Mouse (Mus musculus) ES-Bruce4 (cell line): ENCODE results near the gene Ndufs6. TPM values are rescaled to one million over a fixed set of nuclear protein-coding genes. Genes with fewer than 3 reads are reported as not detected.

Experiments used
- H3K27ac ChIP-seq: 2 replicates; pipeline ENCODE4 v1.5.1; 2012; ENCODE audit warnings: low read length, inconsistent platforms; ENCODE audit not compliant: insufficient read depth
- H3K27me3 ChIP-seq: 2 replicates; pipeline ENCODE4 v1.6.1; 2012; ENCODE audit warnings: mild to moderate bottlenecking, low read length, inconsistent platforms; ENCODE audit not compliant: control insufficient read depth, poor library complexity, insufficient read depth, severe bottlenecking
- H3K36me3 ChIP-seq: 2 replicates; pipeline ENCODE4 v1.6.1; 2012; ENCODE audit warnings: inconsistent platforms, mild to moderate bottlenecking, low read length, moderate library complexity; ENCODE audit not compliant: control insufficient read depth, poor library complexity, insufficient read depth, severe bottlenecking
- H3K4me1 ChIP-seq: one replicate; pipeline ENCODE4 v1.8.1; 2011; ENCODE audit warnings: low read length; ENCODE audit not compliant: control insufficient read depth, insufficient read depth
- H3K4me3 ChIP-seq: 2 replicates; pipeline ENCODE4 v1.5.1; 2011; ENCODE audit warnings: low read depth, mild to moderate bottlenecking, low read length
- H3K9ac ChIP-seq: 2 replicates; pipeline ENCODE4 v1.6.1; 2012; ENCODE audit warnings: low read depth, mild to moderate bottlenecking, inconsistent platforms; ENCODE audit not compliant: poor library complexity, severe bottlenecking
- H3K9me3 ChIP-seq: replicated peaks from 2 replicates; pipeline ENCODE4 v1.6.1; 2012; ENCODE audit warnings: mild to moderate bottlenecking, low read length, inconsistent platforms; ENCODE audit not compliant: control insufficient read depth, poor library complexity, insufficient read depth, severe bottlenecking
- CTCF ChIP-seq: IDR thresholded peaks from one replicate; pipeline ENCODE4 v1.8.1; 2011; ENCODE audit warnings: low read depth, low read length
- EP300 ChIP-seq: IDR thresholded peaks from 2 replicates; pipeline ENCODE4 v1.6.1; 2011; ENCODE audit warnings: low read depth, low read length; ENCODE audit not compliant: insufficient read depth
- POLR2A ChIP-seq: IDR thresholded peaks from one replicate; pipeline ENCODE4 v1.8.1; 2011; ENCODE audit warnings: low read length; ENCODE audit not compliant: insufficient read depth
- polyA plus RNA-seq: library from polyadenylated mRNA; stranded (reverse); fragments of >200 nt; gene quantifications from 2 replicates; pipeline ENCODE4 v1.2.4, GENCODE M21; 2011; ENCODE audit warnings: low read depth; ENCODE audit not compliant: missing spikeins, insufficient read depth, insufficient read length

Ndufs6 gene
- polyA plus RNA-seq, 1 experiment: 233 TPM

DNA sequence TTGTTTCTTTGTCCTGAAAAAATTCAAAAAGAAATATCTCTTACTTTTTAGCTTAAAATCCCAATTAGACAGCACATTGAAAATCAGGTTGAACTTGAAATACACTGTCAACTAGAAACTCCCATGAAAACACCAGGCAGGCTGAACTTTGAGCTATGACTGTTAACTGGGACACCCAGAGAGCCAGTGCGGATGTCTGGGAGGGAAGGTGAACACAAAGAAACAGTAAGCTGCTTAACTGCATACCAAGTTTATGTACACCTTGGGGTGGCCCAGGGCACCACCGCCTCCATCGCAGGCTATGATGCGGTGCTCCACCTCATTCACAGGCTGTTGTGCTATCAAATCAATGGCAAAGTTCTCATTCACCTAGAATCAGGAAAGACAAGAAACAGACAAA lies 8.3 kb downstream of the Ndufs6 start:
- no peak for TF ChIP-seq EP300
- no peak for TF ChIP-seq CTCF
- no peak for TF ChIP-seq POLR2A
- Histone ChIP-seq H3K4me3 (no peak overlapping the region), H3K9me3 (no peaks in the 10 kb centered on the region), H3K27ac (no peak overlapping the region), H3K9ac (no peak overlapping the region), H3K4me1 (no peaks in the 10 kb centered on the region), H3K27me3 (no peaks in the 10 kb centered on the region), H3K36me3 (peaks cover 39% of the 10 kb centered on the region)

DNA sequence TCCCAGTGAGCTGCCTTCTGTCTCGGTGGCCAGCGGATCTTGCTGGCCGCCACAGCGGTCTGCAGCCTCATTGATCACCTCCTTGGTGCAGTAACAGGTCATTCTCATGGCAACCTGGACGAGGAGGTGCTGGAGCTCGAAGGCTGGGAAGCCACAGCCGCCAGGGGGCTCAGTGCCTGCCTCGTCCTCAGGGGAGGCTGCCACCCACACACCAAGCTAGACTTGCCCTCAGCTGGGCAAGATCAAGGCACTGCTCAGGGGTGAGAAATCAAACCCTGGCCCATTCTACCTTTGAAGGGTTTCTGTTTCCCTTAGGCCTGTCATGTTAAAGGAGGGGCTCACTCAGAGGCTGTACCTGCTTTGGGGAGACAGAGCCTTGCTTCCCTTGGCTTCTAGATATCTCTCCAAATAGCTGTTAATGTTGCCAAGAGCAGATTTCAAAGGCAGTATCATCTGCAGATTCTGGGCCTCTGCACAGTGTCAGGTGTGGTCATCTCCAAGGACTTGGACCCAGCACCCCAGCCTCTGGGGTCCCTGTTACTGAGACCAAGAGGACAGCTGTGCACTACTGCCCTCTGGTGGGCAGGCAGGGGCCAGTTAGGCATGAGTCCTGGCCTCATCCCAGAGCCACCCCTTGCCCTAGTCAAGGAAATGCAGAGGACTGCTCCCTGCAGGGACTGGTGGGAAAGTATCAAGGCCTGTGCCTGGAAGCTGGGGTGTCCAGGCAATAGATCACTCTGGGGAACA lies 18.0 kb downstream of the Ndufs6 start:
- Histone ChIP-seq H3K4me3 (no peak overlapping the region), H3K36me3 (no peaks in the 10 kb centered on the region), H3K9me3 (no peaks in the 10 kb centered on the region), H3K27me3 (no peaks in the 10 kb centered on the region; the same call in 1 of the 2 replicates), H3K4me1 (no peaks in the 10 kb centered on the region), H3K9ac (no peak overlapping the region), H3K27ac (no peak overlapping the region)
- peak; percentile 96 for TF ChIP-seq CTCF
- no peak for TF ChIP-seq EP300

DNA sequence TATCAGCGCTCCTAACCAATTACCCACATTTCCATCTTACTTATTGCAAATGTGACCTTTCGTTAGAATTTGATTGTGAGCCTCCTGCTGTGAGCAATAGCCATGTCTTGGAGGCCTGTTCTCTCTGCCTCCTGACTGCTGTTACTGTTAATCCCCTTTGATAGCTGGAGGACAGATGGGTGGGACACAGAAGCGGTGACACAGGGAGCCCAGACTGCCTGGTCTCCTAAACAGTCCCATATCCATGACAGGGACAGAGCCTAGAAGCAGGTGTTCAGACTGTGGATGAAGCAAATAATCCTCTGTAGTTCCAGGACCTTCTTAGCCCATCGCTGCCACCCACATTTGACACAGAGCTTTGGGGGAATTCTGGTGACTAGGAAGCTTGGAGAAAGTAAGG lies 21.9 kb downstream of the Ndufs6 start:
- Histone ChIP-seq H3K36me3 (no peaks in the 10 kb centered on the region), H3K27me3 (no peaks in the 10 kb centered on the region; the same call in 1 of the 2 replicates), H3K4me1 (no peaks in the 10 kb centered on the region), H3K4me3 (no peak overlapping the region), H3K9me3 (no peaks in the 10 kb centered on the region), H3K27ac (no peak overlapping the region), H3K9ac (no peak overlapping the region)
- no peak for TF ChIP-seq CTCF
- TF ChIP-seq POLR2A: no peak

DNA sequence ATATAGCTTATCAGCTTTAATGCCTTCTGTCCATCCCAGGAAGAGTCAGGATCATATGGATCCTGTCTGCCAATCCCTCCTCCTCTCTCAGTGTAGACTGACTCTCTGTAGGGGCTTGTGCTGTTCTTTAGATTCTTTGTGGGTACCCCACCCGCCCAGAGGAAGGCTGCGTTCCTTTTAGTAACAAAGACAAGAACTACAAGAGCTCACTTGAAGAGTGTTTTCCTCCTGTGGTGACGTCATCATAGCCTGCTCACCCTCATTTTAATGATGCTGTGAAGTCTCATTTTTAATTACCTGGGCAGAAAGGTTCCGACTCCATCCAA lies 22.3 kb downstream of the Ndufs6 start:
- no peaks in the 10 kb centered on the region for H3K4me1 ChIP-seq
- H3K4me3 ChIP-seq: no peak overlapping the region
- H3K27ac ChIP-seq: no peak overlapping the region
- no peaks in the 10 kb centered on the region for H3K36me3 ChIP-seq
- H3K27me3 ChIP-seq: no peaks in the 10 kb centered on the region; the same call in 1 of the 2 replicates
- H3K9me3 ChIP-seq: no peaks in the 10 kb centered on the region
- TF ChIP-seq POLR2A (no peak), CTCF (no peak), EP300 (no peak)
- H3K9ac ChIP-seq: no peak overlapping the region

DNA sequence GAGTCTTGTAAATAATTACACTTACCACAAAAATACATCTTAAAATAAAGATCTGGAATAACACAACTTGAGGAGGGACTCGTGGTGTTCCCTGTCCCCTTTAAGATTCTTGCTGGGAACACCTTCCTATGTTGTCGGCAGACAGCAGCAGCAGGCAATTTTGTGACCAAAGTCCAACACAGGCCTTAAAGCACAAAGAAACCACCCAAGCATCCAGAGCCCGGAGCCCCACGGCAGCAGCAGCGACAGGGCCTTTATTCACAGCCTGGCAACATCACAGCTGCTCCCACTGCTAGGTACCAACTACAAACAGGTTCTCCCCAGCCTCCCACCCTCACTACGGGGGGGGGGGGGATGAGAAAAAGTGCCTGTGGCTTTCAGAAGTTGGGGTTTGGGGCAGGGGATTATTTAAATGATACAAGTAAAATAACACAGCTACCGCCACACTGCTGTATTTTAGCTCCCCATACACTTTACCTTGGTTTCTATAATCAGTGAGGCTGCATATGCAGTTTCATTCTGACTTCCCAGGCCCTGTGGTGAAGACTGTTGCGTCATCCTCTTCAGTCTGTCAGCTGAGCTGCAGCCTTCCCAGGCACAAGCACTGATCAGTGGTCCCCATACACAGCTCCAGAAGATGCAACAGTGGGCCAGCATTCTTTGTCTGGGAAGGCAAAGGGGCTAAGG lies 22.8 kb downstream of the Ndufs6 start:
- no peak overlapping the region for H3K9ac ChIP-seq
- no peaks in the 10 kb centered on the region for H3K36me3 ChIP-seq
- TF ChIP-seq POLR2A (no peak), CTCF (no peak), EP300 (no peak)
- H3K9me3 ChIP-seq: no peaks in the 10 kb centered on the region
- no peaks in the 10 kb centered on the region for H3K4me1 ChIP-seq
- no peak overlapping the region for H3K4me3 ChIP-seq
- no peaks in the 10 kb centered on the region; the same call in 1 of the 2 replicates for H3K27me3 ChIP-seq
- no peak overlapping the region for H3K27ac ChIP-seq

DNA sequence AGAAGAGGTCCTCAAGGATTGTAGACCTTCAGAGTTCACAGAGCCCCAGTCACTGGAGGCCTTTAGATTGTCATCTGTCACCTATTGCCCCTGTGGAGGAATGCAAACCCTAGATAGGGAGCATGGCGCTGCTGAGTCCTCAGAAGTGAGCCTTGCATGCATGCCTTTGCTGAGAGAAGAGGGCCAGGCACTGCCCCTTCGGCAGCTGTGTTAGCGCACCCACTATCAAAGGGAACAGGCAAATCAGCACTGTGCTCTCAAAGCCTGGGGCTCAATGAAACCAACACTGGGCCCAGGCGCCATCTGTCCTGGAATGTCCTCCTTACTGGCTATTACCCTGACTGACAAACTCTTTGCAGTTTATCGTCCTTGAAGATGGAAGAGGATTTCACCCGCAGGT lies 23.6 kb downstream of the Ndufs6 start:
- no peak overlapping the region for H3K27ac ChIP-seq
- no peak overlapping the region for H3K9ac ChIP-seq
- H3K36me3 ChIP-seq: no peaks in the 10 kb centered on the region
- H3K4me1 ChIP-seq: no peaks in the 10 kb centered on the region
- no peaks in the 10 kb centered on the region for H3K9me3 ChIP-seq
- no peak overlapping the region for H3K4me3 ChIP-seq
- no peak for TF ChIP-seq CTCF
- no peaks in the 10 kb centered on the region; the same call in 1 of the 2 replicates for H3K27me3 ChIP-seq
